Mouse (Mus musculus): ENCODE results near the gene Plcxd1. TPM values are rescaled to one million over a fixed set of nuclear protein-coding genes. Genes with fewer than 3 reads are reported as not detected.

Gene Plcxd1
- under 1 TPM in 1 of 2 experiments, not detected in 1; 0.13 TPM for total RNA-seq (2023)

GRCm38 (mm10) chr5:110099656-110100580, at the start of gene Plcxd1:
Gene Plcxd1 (plus strand): TSS chr5:110099969.

GRCm38 (mm10) chr5:110072413-110072812, 27.4 kb upstream of the Plcxd1 start, which contains the start of gene Gm17655:
Gene Gm17655 (minus strand): TSS chr5:110072513.

GRCm38 (mm10) chr5:110094030-110094846, 5.5 kb upstream of the Plcxd1 start, which contains the start of gene Gm35315:
Gene Gm35315 (minus strand): TSS chr5:110094420.

GRCm38 (mm10) chr5:110107581-110108304, 8.0 kb downstream of the Plcxd1 start, which contains the start of gene Gtpbp6:
Gene Gtpbp6 (minus strand): TSS chr5:110108197.

GRCm38 (mm10) chr5:110109991-110110441, 10.2 kb downstream of the Plcxd1 start, which contains the start of gene Zfp605:
Gene Zfp605 (plus strand): TSS chr5:110110092.

GRCm38 (mm10) chr5:110135293-110136086, 35.7 kb downstream of the Plcxd1 start, which contains the start of gene Chfr:
Gene Chfr (plus strand): TSS chr5:110135842.

Other genes starting within 250 kb of the Plcxd1 start
- 1 to 10 TPM; 5.5 to 6.2 TPM for gene Gm15446, start 176.6 kb upstream of the Plcxd1 start, total RNA-seq (2023)
- 1 to 10 TPM; 7.7 to 8.6 TPM for gene Zfp932, start 103.4 kb upstream of the Plcxd1 start, total RNA-seq (2023)
- gene Gm17655, start 27.5 kb upstream of the Plcxd1 start, total RNA-seq (2023), result 1 to 10 TPM; 3.8 to 6.5 TPM
- under 1 TPM; 0.13 to 0.35 TPM for gene Gm35315, start 5.5 kb upstream of the Plcxd1 start, total RNA-seq (2023)
- 10 to 100 TPM; 44.7 to 48.2 TPM for gene Gtpbp6, start 8.2 kb downstream of the Plcxd1 start, total RNA-seq (2023)
- gene Zfp605, start 10.1 kb downstream of the Plcxd1 start, total RNA-seq (2023), result 1 to 10 TPM; 3.1 to 3.8 TPM
- 10 to 100 TPM; 68.8 to 71.2 TPM for gene Chfr, start 35.9 kb downstream of the Plcxd1 start, total RNA-seq (2023)
- 10 to 100 TPM; 22.5 to 23.7 TPM for gene Golga3, start 76.7 kb downstream of the Plcxd1 start, total RNA-seq (2023)
- 10 to 100 TPM; 48.0 to 51.1 TPM for gene Ankle2, start 131.0 kb downstream of the Plcxd1 start, total RNA-seq (2023)
- gene Pgam5, start 169.9 kb downstream of the Plcxd1 start, total RNA-seq (2023), result 10 to 100 TPM; 11.7 to 13.5 TPM
- gene Pxmp2, start 186.2 kb downstream of the Plcxd1 start, total RNA-seq (2023), result 1 to 10 TPM; 3.3 to 3.4 TPM
- gene Pole, start 186.3 kb downstream of the Plcxd1 start, total RNA-seq (2023), result 10 to 100 TPM; 25.1 to 27.5 TPM
- not detected for gene P2rx2, start 243.2 kb downstream of the Plcxd1 start, total RNA-seq (2023)
- not detected for gene Lrcol1, start 244.8 kb downstream of the Plcxd1 start, total RNA-seq (2023)

Measured in neutrophil, adult 59 days (primary cell).